Mouse (Mus musculus) splenic B cell, adult 2 months (primary cell): Measurements from ENCODE around the gene Antxr1.

ENCODE experiments used
- DNase-seq: peaks from one replicate; pipeline ENCODE4 v3.0.0-alpha.2; 2011; ENCODE audit warnings: low read depth, low spot score
- H3K27me3 ChIP-seq: 2 replicates; pipeline ENCODE4 v1.6.1; 2012; ENCODE audit warnings: mild to moderate bottlenecking, low read length, moderate library complexity, mixed read lengths; ENCODE audit not compliant: control insufficient read depth, poor library complexity, insufficient read depth, severe bottlenecking
- H3K36me3 ChIP-seq: 2 replicates; pipeline ENCODE4 v1.6.1; 2012; ENCODE audit warnings: mild to moderate bottlenecking, low read length, moderate library complexity, mixed read lengths; ENCODE audit not compliant: control insufficient read depth, poor library complexity, insufficient read depth, severe bottlenecking

Gene Antxr1

GRCm38 (mm10) chr6:87206790-87207189 is 128.8 kb downstream of the Antxr1 start:
- no peak for DNase-seq
- Histone ChIP-seq H3K27me3 (no peaks in the 10 kb centered on the region; the same call in 1 of the 2 replicates), H3K36me3 (no peaks in the 10 kb centered on the region)

- H3K36me3 ChIP-seq: no peaks in the 10 kb centered on the region
- DNase-seq: no peak
- no peaks in the 10 kb centered on the region; the same call in 1 of the 2 replicates for H3K27me3 ChIP-seq
Measured at GRCm38 (mm10) chr6:87203467-87203866, 132.2 kb downstream of the Antxr1 start.

- Histone ChIP-seq H3K27me3 (no peaks in the 10 kb centered on the region; the same call in 1 of the 2 replicates), H3K36me3 (no peaks in the 10 kb centered on the region)
- no peak for DNase-seq
Measured at GRCm38 (mm10) chr6:87203065-87203464, 132.6 kb downstream of the Antxr1 start.

- DNase-seq: no peak
- H3K27me3 ChIP-seq: no peaks in the 10 kb centered on the region; the same call in 1 of the 2 replicates
- H3K36me3 ChIP-seq: no peaks in the 10 kb centered on the region
Measured at GRCm38 (mm10) chr6:87202048-87202605, 133.5 kb downstream of the Antxr1 start.

DNA sequence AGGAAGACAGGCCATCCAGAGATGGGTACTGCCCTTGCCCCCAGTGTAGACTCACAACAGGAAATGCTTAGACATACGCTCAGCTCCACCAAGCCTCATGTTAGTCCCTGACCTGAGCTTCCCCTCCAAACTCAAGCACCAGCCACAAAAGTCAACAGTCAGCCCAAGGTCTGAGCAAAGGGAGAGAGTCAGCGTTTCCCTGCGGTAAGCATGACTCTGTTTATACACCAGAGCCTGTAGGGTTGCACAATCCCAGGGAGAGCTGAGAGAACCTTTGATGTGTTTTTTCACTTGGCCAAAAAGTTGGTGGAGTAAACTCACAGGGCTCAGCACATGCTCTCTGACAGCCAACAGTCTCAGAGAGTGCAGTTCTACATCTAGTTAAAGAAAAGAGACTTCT is 145.9 kb downstream of the Antxr1 start:
- H3K36me3 ChIP-seq: no peaks in the 10 kb centered on the region
- no peaks in the 10 kb centered on the region for H3K27me3 ChIP-seq
- DNase-seq: no peak

- no peaks in the 10 kb centered on the region for H3K27me3 ChIP-seq
- DNase-seq: no peak
- H3K36me3 ChIP-seq: no peaks in the 10 kb centered on the region
Measured at GRCm38 (mm10) chr6:87186988-87187387, 148.6 kb downstream of the Antxr1 start.

DNA sequence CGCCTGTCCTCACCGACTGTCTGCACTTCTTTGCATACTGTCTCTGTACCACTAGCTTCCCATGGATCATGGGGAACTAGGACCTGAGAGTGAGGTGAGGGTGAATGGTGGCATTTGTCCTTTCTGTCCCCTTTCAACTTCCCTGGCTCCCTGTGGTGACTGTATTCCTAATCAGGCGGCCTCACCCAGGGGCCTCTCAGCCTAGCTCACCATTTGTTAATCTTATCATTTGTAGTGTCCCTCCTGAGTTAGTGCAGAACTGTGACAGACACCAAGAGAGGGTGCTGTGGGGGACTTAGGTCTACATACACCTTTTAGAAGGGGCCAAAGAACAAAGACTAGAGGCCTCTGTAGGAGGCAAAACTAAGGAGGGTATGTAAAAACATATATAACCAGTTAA is 151.2 kb downstream of the Antxr1 start:
- Histone ChIP-seq H3K36me3 (no peaks in the 10 kb centered on the region), H3K27me3 (no peaks in the 10 kb centered on the region)
- no peak for DNase-seq

DNA sequence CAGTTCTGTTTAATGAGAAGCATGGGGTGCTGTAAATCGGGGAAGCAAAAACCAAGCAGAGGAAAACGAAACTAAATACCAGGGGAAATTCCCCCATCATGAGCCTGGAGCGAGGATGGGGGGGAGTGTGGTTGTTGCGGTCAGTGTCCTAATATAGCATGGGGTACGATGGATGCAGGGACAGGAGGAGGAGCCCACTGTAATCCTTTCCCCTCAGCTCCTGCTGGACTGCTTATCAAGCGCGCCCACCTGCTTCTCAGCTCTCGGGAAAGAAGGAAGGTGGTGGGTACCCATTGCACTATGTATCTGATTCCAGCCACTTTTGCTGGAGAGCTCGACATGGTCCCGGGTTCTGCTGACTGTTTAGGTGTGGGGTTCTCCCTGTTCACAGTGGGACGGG is 151.6 kb downstream of the Antxr1 start:
- no peaks in the 10 kb centered on the region for H3K36me3 ChIP-seq
- H3K27me3 ChIP-seq: no peaks in the 10 kb centered on the region
- DNase-seq: peak; percentile 9

DNA sequence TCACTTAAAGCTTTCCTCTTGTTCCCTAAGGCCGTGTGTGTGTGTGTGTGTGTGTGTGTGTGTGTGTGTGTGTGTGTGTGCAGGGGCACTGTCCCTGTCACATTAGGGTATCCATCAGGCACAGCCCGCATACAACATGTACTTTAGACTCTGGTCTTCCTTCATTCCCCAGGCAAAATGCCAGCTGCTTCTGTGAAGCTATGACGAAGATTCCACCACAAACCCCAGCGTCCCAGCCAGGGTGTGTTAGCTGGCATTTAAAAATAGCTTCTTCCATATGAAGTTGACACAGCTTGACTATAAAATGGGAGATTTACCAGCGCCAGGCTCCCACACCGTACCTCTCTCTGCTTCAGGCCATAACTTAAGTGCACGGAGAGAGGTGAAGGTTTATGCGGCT is 152.5 kb downstream of the Antxr1 start:
- DNase-seq: no peak

GRCm38 (mm10) chr6:87182736-87183135 is 152.9 kb downstream of the Antxr1 start:
- H3K36me3 ChIP-seq: no peaks in the 10 kb centered on the region
- H3K27me3 ChIP-seq: no peaks in the 10 kb centered on the region
- DNase-seq: no peak

More for the DNA sequence above, 152.5 kb downstream of the Antxr1 start:
- Histone ChIP-seq H3K27me3 (no peaks in the 10 kb centered on the region), H3K36me3 (no peaks in the 10 kb centered on the region)

DNA sequence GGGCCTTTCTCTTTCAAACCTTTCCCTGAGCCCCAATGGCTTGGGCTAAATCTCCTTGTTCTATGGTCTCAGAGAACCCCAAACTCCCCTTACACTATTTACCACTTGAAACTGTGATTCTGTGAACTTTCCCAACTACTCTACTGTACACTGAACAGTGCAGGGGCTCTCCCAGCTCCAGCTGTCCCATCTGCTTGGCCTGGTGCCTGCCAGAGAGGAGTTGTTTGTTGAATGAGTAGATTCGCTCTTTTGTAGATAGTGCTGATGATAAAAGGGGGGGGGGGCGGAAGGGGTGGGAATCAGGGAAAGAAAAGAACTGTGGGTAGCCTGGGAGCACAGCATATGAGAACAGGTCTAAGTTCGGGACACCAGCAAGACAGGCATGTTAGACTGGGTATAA is 164.2 kb downstream of the Antxr1 start:
- no peak for DNase-seq
- H3K27me3 ChIP-seq: no peaks in the 10 kb centered on the region
- no peaks in the 10 kb centered on the region for H3K36me3 ChIP-seq

- H3K36me3 ChIP-seq: no peaks in the 10 kb centered on the region
- H3K27me3 ChIP-seq: no peaks in the 10 kb centered on the region
- DNase-seq: no peak
Measured at GRCm38 (mm10) chr6:87170875-87171274, 164.7 kb downstream of the Antxr1 start.

GRCm38 (mm10) chr6:87170277-87170676 is 165.3 kb downstream of the Antxr1 start:
- Histone ChIP-seq H3K27me3 (no peaks in the 10 kb centered on the region), H3K36me3 (no peaks in the 10 kb centered on the region)
- no peak for DNase-seq

DNA sequence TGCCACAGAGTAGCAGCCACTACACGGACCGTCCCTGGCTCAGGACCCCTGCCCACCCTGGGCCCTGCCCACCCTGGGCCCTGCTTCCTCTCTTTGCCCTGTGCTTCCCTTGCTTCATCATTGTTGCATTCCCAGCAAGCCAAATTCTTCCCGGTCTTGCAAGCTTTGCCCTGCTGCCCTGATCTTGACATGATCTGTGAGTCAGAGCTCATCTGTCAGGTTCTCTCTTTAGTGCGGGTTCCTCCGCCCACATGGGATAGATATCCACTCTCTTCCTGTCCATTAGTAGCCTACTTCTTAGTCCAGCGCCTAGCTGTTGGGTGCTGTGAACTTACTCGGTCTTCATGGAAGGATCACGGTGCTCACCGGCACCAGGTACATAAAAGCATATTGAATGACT is 167.6 kb downstream of the Antxr1 start:
- no peaks in the 10 kb centered on the region for H3K27me3 ChIP-seq
- no peaks in the 10 kb centered on the region for H3K36me3 ChIP-seq
- no peak for DNase-seq

- no peak for DNase-seq
- Histone ChIP-seq H3K36me3 (no peaks in the 10 kb centered on the region), H3K27me3 (no peaks in the 10 kb centered on the region)
Measured at GRCm38 (mm10) chr6:87166673-87167305, 168.8 kb downstream of the Antxr1 start.
